12 mouse cellular contexts compared by ENCODE assay signal in the genomic region with DNA sequence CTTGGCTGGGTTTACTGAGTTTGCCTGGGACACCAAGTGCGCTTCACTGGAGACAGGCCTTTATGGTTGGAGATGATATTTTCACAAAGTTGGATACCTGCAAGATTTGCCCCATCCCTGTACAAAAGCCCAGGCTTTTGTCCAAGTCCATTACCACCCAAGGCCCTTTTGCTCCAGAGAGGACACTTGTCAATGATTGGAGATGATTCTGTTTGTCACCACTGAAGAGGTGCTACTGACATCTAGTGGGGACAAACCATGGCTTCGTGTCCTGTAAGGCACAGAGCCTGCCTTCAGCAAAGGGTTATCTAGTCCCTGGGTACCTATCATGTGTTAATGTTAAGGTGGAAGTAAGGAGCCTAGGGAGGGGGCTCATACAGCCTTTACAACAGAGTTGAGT.
DNase-seq lines count a peak whose midpoint lies in the region; ATAC-seq lines count a peak whose summit lies in the region.
"Had no signal": no experiment of that assay in that cellular context is flagged by ENCODE, and none has a peak within 500 bp of the region (broad histone marks: within the 10 kb centered on the region; RNA-seq: fewer than 3 reads in every experiment).

No protein-coding gene starts in this region.

- H3K4me3 ChIP-seq in neural tube, embryonic 11.5 days (ENCODE audit: low read depth, low read length), result no peak overlapping the region
- H3K4me3 ChIP-seq: embryonic facial prominence, embryonic 10.5 days; midbrain, embryonic 10.5 days; neural tube, embryonic 13.5 days had no signal

- H3K4me2 ChIP-seq in neural tube, embryonic 11.5 days (ENCODE audit: low read depth), result no peak overlapping the region
- H3K4me2 ChIP-seq: neural tube, embryonic 13.5 days had no signal

- no peaks in the 10 kb centered on the region for H3K4me1 ChIP-seq in neural tube, embryonic 11.5 days (ENCODE audit: control insufficient read depth, insufficient read depth, low read length)
- H3K4me1 ChIP-seq: embryonic facial prominence, embryonic 10.5 days; midbrain, embryonic 10.5 days; neural tube, embryonic 13.5 days had no signal

- 69% methylated on average over 2 of the region's 2 CpGs for WGBS in neural tube, embryonic 11.5 days

- H3K9ac ChIP-seq in neural tube, embryonic 11.5 days (ENCODE audit: low read length), result no peak overlapping the region
- H3K9ac ChIP-seq: neural tube, embryonic 13.5 days had no signal

- no peaks in the 10 kb centered on the region for H3K36me3 ChIP-seq in neural tube, embryonic 11.5 days (ENCODE audit: control insufficient read depth, insufficient read depth, low read length)
- H3K36me3 ChIP-seq: embryonic facial prominence, embryonic 10.5 days; midbrain, embryonic 10.5 days; neural tube, embryonic 13.5 days had no signal

- peak; percentile 3 for DNase-seq in kidney, adult 9 months
- no peak for DNase-seq in kidney, postnatal 25 days
- peak; percentile 12 for DNase-seq in neural tube, embryonic 11.5 days (ENCODE audit: low spot score)
- no peak for DNase-seq in neural tube, embryonic 10.5 days (ENCODE audit: extremely low spot score, low spot score)
- peak; percentile 64 for DNase-seq in cerebellum, adult 9-11 months
- DNase-seq in spleen, adult 12 weeks (ENCODE audit: low spot score), result no peak
- no peak for DNase-seq in thymus, postnatal 25 days
- DNase-seq: gastrocnemius, postnatal 10 days had no signal

- H3K27ac ChIP-seq in neural tube, embryonic 11.5 days (ENCODE audit: low read depth, low read length), result no peak overlapping the region
- H3K27ac ChIP-seq: embryonic facial prominence, embryonic 10.5 days; midbrain, embryonic 10.5 days; neural tube, embryonic 13.5 days had no signal

- no peaks in the 10 kb centered on the region for H3K27me3 ChIP-seq in neural tube, embryonic 11.5 days (ENCODE audit: control insufficient read depth, insufficient read depth, low read length)
- H3K27me3 ChIP-seq: neural tube, embryonic 13.5 days had no signal

- no peaks in the 10 kb centered on the region for H3K9me3 ChIP-seq in neural tube, embryonic 11.5 days (ENCODE audit: control insufficient read depth, low read length)
- H3K9me3 ChIP-seq: embryonic facial prominence, embryonic 10.5 days; midbrain, embryonic 10.5 days; neural tube, embryonic 13.5 days had no signal

- ATAC-seq in neural tube, embryonic 11.5 days (ENCODE audit: insufficient read depth, low FRiP score, low TSS enrichment), result no peak
- ATAC-seq: inflammation-experienced regulatory T-cells, adult 6 months had no signal

Comparison
In these comparisons a context has a peak if more than half of its experiments do, and no peak if none do; other contexts are left out.
1. DNase-seq: peak in kidney, adult 9 months (single experiment), neural tube, embryonic 11.5 days (single experiment) and cerebellum, adult 9-11 months (single experiment); none in kidney, postnatal 25 days (0 of 2), neural tube, embryonic 10.5 days (single experiment), spleen, adult 12 weeks (single experiment) and thymus, postnatal 25 days (single experiment).